Mouse (Mus musculus) midbrain, embryonic 15.5 days (tissue): ENCODE results near the gene Emsy. TPM values are rescaled to one million over a fixed set of nuclear protein-coding genes. Genes with fewer than 3 reads are reported as not detected.
A peak's percentile ranks its signal among the peaks of the same experiment; 100 is the strongest.

ENCODE experiments used
- ATAC-seq: fragments of 200-750 bp; cut with Nextera tagmentation; replicated peaks from 2 replicates; pipeline ENCODE4 v1.8.0; 2017; ENCODE audit warnings: moderate TSS enrichment
- H3K27ac ChIP-seq: fragments of 300-500 bp; sonication (generic); 2 replicates; pipeline ENCODE4 v1.5.1; 2015; ENCODE audit warnings: mild to moderate bottlenecking, inconsistent platforms
- H3K27me3 ChIP-seq: fragments of 300-500 bp; sonication (generic); replicated peaks from 2 replicates; pipeline ENCODE4 v1.6.1; 2015; ENCODE audit warnings: inconsistent platforms
- H3K36me3 ChIP-seq: fragments of 300-500 bp; sonication (generic); replicated peaks from 2 replicates; pipeline ENCODE4 v1.6.1; 2015; ENCODE audit warnings: inconsistent platforms
- H3K4me1 ChIP-seq: fragments of 300-500 bp; sonication (generic); 2 replicates; pipeline ENCODE4 v1.6.1; 2015; ENCODE audit warnings: inconsistent platforms
- H3K4me2 ChIP-seq: fragments of 300-500 bp; sonication (generic); 2 replicates; pipeline ENCODE4 v1.6.1; 2015; ENCODE audit warnings: inconsistent platforms, mild to moderate bottlenecking, moderate library complexity
- H3K4me3 ChIP-seq: fragments of 300-500 bp; sonication (generic); 2 replicates; pipeline ENCODE4 v1.5.1; 2015; ENCODE audit warnings: mild to moderate bottlenecking, inconsistent platforms
- H3K9ac ChIP-seq: fragments of 300-500 bp; sonication (generic); 2 replicates; pipeline ENCODE4 v1.6.1; 2015; ENCODE audit warnings: mild to moderate bottlenecking, inconsistent platforms
- H3K9me3 ChIP-seq: fragments of 300-500 bp; sonication (generic); 2 replicates; pipeline ENCODE4 v1.6.1; 2016; ENCODE audit warnings: inconsistent platforms
- WGBS: fragments of 180-500 bp; shearing (Covaris S2); methylation state at CpG from one replicate; pipeline ENCODE4 v1.1.7; 2015; ENCODE audit warnings: mixed read lengths; 5-methylcytosine and 5-hydroxymethylcytosine counted together
- polyA plus RNA-seq: library from polyadenylated mRNA; unstranded; fragments of >200 nt; fragmentation: Nextera tagmentation; extraction: Ambion mirVana; gene quantifications from 2 replicates; pipeline ENCODE4 v1.2.1, GENCODE M21; 2015

The Emsy gene
- polyA plus RNA-seq, 1 experiment from 2014 or later: 40.8 TPM

- H3K9ac ChIP-seq: no peak overlapping the region
- H3K4me2 ChIP-seq: no peak overlapping the region
- H3K36me3 ChIP-seq: no peaks in the 10 kb centered on the region
- 77% methylated on average over 3 of the region's 3 CpGs for WGBS
- H3K4me3 ChIP-seq: no peak overlapping the region
- no peak for ATAC-seq
- no peaks in the 10 kb centered on the region for H3K9me3 ChIP-seq
- no peaks in the 10 kb centered on the region for H3K27me3 ChIP-seq
- H3K4me1 ChIP-seq: no peaks in the 10 kb centered on the region
- H3K27ac ChIP-seq: no peak overlapping the region
These were observed 112.0 kb downstream of the Emsy start for GRCm38 (mm10) chr7:98544556-98544955.

- H3K9me3 ChIP-seq: no peaks in the 10 kb centered on the region
- no peak overlapping the region for H3K27ac ChIP-seq
- H3K4me2 ChIP-seq: no peak overlapping the region
- H3K9ac ChIP-seq: no peak overlapping the region
- ATAC-seq: no peak
- H3K4me1 ChIP-seq: no peaks in the 10 kb centered on the region
- no peaks in the 10 kb centered on the region for H3K36me3 ChIP-seq
- H3K27me3 ChIP-seq: no peaks in the 10 kb centered on the region
- no peak overlapping the region for H3K4me3 ChIP-seq
- WGBS: 55% methylated on average over 11 of the region's 11 CpGs
These were observed 112.7 kb downstream of the Emsy start for GRCm38 (mm10) chr7:98543853-98544370.

GRCm38 (mm10) chr7:98542731-98543142, 113.8 kb downstream of the Emsy start:
- Histone ChIP-seq H3K4me2 (no peak overlapping the region), H3K9me3 (no peaks in the 10 kb centered on the region), H3K36me3 (no peaks in the 10 kb centered on the region), H3K27ac (no peak overlapping the region), H3K4me1 (peaks cover 7% of the 10 kb centered on the region), H3K9ac (no peak overlapping the region), H3K27me3 (no peaks in the 10 kb centered on the region), H3K4me3 (no peak overlapping the region)
- 80% methylated on average over 6 of the region's 6 CpGs for WGBS
- no peak for ATAC-seq

GRCm38 (mm10) chr7:98542267-98542666, 114.3 kb downstream of the Emsy start:
- no peaks in the 10 kb centered on the region for H3K36me3 ChIP-seq
- H3K27ac ChIP-seq: no peak overlapping the region
- no peak overlapping the region for H3K4me3 ChIP-seq
- H3K4me2 ChIP-seq: no peak overlapping the region
- H3K4me1 ChIP-seq: peaks cover 11% of the 10 kb centered on the region
- 90% methylated on average over 3 of the region's 3 CpGs for WGBS
- no peaks in the 10 kb centered on the region for H3K9me3 ChIP-seq
- no peak overlapping the region for H3K9ac ChIP-seq
- ATAC-seq: no peak
- H3K27me3 ChIP-seq: no peaks in the 10 kb centered on the region

- no peak overlapping the region for H3K4me3 ChIP-seq
- H3K9ac ChIP-seq: no peak overlapping the region
- no peak for ATAC-seq
- no peaks in the 10 kb centered on the region for H3K27me3 ChIP-seq
- H3K36me3 ChIP-seq: no peaks in the 10 kb centered on the region
- 97% methylated on average over 5 of the region's 5 CpGs for WGBS
- H3K4me1 ChIP-seq: peaks cover 11% of the 10 kb centered on the region
- no peak overlapping the region for H3K27ac ChIP-seq
- H3K4me2 ChIP-seq: no peak overlapping the region
- no peaks in the 10 kb centered on the region for H3K9me3 ChIP-seq
These were observed 115.0 kb downstream of the Emsy start for GRCm38 (mm10) chr7:98541564-98541963.

- no peak for ATAC-seq
- H3K4me1 ChIP-seq: peaks cover 11% of the 10 kb centered on the region
- no peaks in the 10 kb centered on the region for H3K27me3 ChIP-seq
- H3K9me3 ChIP-seq: no peaks in the 10 kb centered on the region
- no peak overlapping the region for H3K27ac ChIP-seq
- no peak overlapping the region for H3K4me3 ChIP-seq
- no peak overlapping the region for H3K9ac ChIP-seq
- H3K36me3 ChIP-seq: no peaks in the 10 kb centered on the region
- WGBS: 58% methylated on average over 2 of the region's 2 CpGs
- no peak overlapping the region for H3K4me2 ChIP-seq
These were observed 115.7 kb downstream of the Emsy start for GRCm38 (mm10) chr7:98540879-98541278.

GRCm38 (mm10) chr7:98537967-98538573, 118.5 kb downstream of the Emsy start:
- Histone ChIP-seq H3K27me3 (no peaks in the 10 kb centered on the region), H3K27ac (no peak overlapping the region), H3K4me3 (no peak overlapping the region), H3K9ac (no peak overlapping the region), H3K4me2 (no peak overlapping the region), H3K4me1 (peaks cover 11% of the 10 kb centered on the region), H3K36me3 (no peaks in the 10 kb centered on the region), H3K9me3 (no peaks in the 10 kb centered on the region)
- WGBS: 11% methylated on average over 8 of the region's 8 CpGs
- ATAC-seq: peak; percentile 19

GRCm38 (mm10) chr7:98537210-98537966, 119.2 kb downstream of the Emsy start:
- ATAC-seq: peak; percentile 66
- Histone ChIP-seq H3K4me3 (no peak overlapping the region), H3K27me3 (no peaks in the 10 kb centered on the region), H3K4me2 (no peak overlapping the region), H3K9me3 (no peaks in the 10 kb centered on the region), H3K36me3 (no peaks in the 10 kb centered on the region), H3K9ac (no peak overlapping the region), H3K27ac (no peak overlapping the region), H3K4me1 (peaks cover 11% of the 10 kb centered on the region)
- 16% methylated on average over 10 of the region's 10 CpGs for WGBS

Other genes starting within 250 kb of the Emsy start
- 0.09 TPM in 1 of 2 replicates, not detected in the other for gene Gucy2d, start 216.4 kb downstream of the Emsy start, polyA plus RNA-seq
- 5.0 and 5.5 TPM in 2 replicates for gene Lrrc32, start 167.5 kb downstream of the Emsy start, polyA plus RNA-seq
- 44.2 and 47.1 TPM in 2 replicates for gene Thap12, start 46.3 kb upstream of the Emsy start, polyA plus RNA-seq
- gene Wnt11, start 178.3 kb upstream of the Emsy start, polyA plus RNA-seq: 0.99 and 1.0 TPM in 2 replicates